Mouse (Mus musculus): Measurements from ENCODE around the gene Arid3a. TPM values are rescaled to one million over a fixed set of nuclear protein-coding genes. Genes with fewer than 3 reads are reported as not detected.

Arid3a gene
- polyA plus RNA-seq, 1 experiment: 27.6 TPM

DNA sequence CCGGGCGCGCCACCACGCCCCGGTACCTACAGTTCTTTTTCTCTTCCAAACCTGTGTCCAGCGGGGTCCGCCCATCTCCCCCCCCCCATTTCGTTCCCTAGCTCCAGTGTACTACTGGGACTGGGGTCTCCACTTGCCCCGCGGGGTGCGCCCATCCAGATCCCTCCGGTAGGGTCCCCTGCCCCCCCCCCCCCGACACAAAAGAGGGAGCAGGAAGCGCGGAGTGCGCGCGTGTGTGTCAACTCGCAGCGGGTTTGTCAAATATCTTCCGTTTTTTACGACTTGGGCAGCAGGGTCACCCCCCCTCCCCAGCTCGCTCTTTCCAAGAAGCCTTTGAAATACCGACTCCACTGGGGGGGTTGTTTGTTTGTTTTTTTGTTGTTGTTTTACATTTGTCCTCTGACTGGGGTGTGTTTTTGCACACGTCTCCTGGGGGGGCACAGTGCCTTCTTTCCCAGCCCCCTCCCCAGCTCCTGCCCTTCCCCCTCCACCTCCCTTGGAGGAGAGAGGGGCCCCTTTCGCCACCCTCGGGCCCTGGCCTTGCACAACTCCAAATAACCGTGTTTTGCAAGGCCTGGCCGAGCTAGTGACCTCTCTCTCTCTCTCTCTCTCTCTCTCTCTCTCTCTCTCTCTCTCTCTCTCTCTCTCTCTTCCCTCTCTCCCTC, 1.3 kb downstream of the Arid3a start:
- Histone ChIP-seq H3K27ac (ENCODE audit: control insufficient read depth, insufficient read depth, low read depth, low read length, poor library complexity) (peak overlapping the region; percentile 89), H3K4me3 (replicated peaks; ENCODE audit: control insufficient read depth, low read depth, low read length) (peak overlapping the region; percentile 82), H3K4me1 (ENCODE audit: control insufficient read depth, insufficient read depth, low read length) (peaks cover 1% of the 10 kb centered on the region)
- 1% methylated on average over 29 of the region's 29 CpGs for WGBS
- TF ChIP-seq CTCF (IDR thresholded peaks at IDR 0.05; ENCODE audit: control insufficient read depth, insufficient read depth, low read length): no peak
- TF ChIP-seq POLR2A (IDR thresholded peaks at IDR 0.05; ENCODE audit: borderline replicate concordance, control insufficient read depth, low read depth, low read length): 0 out of 2 replicates have a peak, but pooled peaks have one; percentile 7

DNA sequence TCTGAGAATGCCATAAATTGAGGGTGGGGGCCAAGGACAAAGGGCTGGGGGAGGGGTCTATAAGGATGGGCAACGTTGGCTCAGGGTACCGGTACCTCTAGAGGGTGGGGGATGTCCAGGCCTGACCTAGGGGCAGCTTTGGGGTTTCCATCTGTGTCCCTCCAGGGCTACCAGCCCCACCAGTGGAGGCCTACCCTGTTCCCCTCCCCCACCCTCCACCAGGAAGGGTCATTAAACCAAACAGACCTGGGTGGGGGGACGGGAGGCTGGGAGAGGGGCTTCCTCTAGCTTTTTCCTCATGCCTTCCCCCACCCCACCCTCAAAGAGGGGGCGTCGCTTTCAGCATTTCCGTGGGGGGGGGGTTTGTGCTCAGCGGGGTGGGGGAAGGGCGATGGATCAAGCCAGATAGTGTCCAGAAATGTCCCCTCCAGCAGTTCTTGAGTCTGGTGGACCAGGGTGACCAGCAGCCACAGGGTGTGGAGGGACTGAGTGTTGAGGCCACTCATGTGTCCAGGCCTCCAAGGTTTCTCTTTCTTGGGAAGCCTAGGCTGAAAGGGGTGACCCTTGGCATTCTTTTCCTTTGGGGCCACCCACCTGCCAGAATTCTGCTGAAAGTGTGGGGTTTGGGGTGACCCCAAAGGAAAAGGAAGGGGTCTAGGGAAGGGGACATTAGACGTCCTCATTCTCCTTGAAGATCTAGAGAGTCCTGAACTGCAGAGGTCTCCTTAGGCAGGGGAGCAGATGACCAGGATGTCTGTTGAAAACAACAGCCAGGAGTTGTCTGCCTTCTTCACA, 2.3 kb downstream of the Arid3a start:
- peaks cover 5% of the 10 kb centered on the region for H3K4me1 ChIP-seq (ENCODE audit: control insufficient read depth, insufficient read depth, low read length)
- 45% methylated on average over 9 of the region's 9 CpGs for WGBS
- no peak for TF ChIP-seq POLR2A (IDR thresholded peaks at IDR 0.05; ENCODE audit: borderline replicate concordance, control insufficient read depth, low read depth, low read length)
- no peak for TF ChIP-seq CTCF (IDR thresholded peaks at IDR 0.05; ENCODE audit: control insufficient read depth, insufficient read depth, low read length)

DNA sequence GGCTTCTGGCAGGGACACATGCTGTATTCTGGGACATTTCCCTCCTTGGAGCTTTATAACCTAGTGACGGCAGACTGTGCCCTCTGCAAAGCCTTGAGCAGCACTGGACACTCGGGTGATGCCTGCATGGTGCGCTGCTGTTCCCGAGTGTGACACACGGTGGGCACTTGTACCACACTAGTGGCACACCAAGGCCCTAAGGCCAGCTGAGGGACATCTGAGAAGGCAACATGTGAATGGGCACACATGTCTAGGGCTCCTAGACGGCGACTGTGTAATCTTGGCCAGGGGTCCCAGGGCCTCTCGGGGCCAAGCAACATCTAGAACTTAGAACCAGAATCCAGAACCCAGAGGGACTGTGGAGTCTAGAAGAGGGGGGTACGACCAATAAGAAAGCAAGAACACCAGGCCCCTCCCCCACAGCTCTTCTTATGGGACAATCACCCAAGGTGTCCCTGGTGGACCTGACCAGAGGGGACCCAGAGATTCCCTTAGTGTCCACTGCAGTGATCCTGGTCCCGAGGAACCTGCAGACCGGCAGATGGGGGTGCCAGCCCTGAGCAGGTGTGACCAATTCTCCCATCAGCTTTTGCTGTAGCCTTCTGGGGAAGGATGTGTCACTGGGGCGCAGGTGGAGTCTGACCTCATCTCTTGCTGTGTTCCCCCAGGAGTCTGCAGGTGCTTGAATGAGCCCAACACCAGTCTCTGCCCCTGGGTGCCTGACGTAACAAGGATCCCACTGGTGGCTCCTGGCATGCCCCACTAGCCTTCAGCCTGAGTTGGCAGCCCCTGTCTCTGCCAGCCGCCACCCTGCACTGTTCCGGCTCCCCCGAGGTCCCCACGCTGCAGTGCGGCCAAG, 3.4 kb downstream of the Arid3a start:
- Histone ChIP-seq H3K4me3 (replicated peaks; ENCODE audit: control insufficient read depth, low read depth, low read length) (no peak overlapping the region), H3K4me1 (ENCODE audit: control insufficient read depth, insufficient read depth, low read length) (peaks cover 6% of the 10 kb centered on the region), H3K27ac (ENCODE audit: control insufficient read depth, insufficient read depth, low read depth, low read length, poor library complexity) (no peak overlapping the region)
- no peak for TF ChIP-seq CTCF (IDR thresholded peaks at IDR 0.05; ENCODE audit: control insufficient read depth, insufficient read depth, low read length)
- no peak for TF ChIP-seq POLR2A (IDR thresholded peaks at IDR 0.05; ENCODE audit: borderline replicate concordance, control insufficient read depth, low read depth, low read length)
- WGBS: 81% methylated on average over 18 of the region's 18 CpGs

More for the DNA sequence above, 2.3 kb downstream of the Arid3a start:
- H3K4me3 ChIP-seq (replicated peaks; ENCODE audit: control insufficient read depth, low read depth, low read length): peak overlapping the region; percentile 64
- peak overlapping the region; percentile 89 for H3K27ac ChIP-seq (ENCODE audit: control insufficient read depth, insufficient read depth, low read depth, low read length, poor library complexity)

DNA sequence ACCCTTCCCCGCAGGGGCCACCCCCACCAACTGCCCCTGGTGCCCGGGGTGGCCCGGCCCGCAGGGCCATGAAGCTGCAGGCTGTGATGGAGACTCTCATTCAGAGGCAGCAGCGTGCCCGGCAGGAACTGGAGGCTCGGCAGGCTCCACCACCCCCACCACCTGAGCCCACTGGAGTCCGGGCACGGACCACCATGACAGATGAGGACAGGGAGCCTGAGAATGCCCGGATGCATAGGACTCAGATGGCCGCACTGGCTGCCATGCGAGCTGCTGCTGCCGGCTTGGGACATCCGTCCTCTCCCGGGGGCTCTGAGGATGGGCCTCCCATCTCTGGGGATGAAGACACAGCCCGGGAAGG, 4.0 kb downstream of the Arid3a start:
- H3K4me1 ChIP-seq (ENCODE audit: control insufficient read depth, insufficient read depth, low read length): peaks cover 6% of the 10 kb centered on the region
- H3K4me3 ChIP-seq (replicated peaks; ENCODE audit: control insufficient read depth, low read depth, low read length): no peak overlapping the region
- WGBS: 90% methylated on average over 16 of the region's 16 CpGs
- no peak overlapping the region for H3K27ac ChIP-seq (ENCODE audit: control insufficient read depth, insufficient read depth, low read depth, low read length, poor library complexity)
- TF ChIP-seq POLR2A (IDR thresholded peaks at IDR 0.05; ENCODE audit: borderline replicate concordance, control insufficient read depth, low read depth, low read length) (no peak), CTCF (IDR thresholded peaks at IDR 0.05; ENCODE audit: control insufficient read depth, insufficient read depth, low read length) (no peak)

DNA sequence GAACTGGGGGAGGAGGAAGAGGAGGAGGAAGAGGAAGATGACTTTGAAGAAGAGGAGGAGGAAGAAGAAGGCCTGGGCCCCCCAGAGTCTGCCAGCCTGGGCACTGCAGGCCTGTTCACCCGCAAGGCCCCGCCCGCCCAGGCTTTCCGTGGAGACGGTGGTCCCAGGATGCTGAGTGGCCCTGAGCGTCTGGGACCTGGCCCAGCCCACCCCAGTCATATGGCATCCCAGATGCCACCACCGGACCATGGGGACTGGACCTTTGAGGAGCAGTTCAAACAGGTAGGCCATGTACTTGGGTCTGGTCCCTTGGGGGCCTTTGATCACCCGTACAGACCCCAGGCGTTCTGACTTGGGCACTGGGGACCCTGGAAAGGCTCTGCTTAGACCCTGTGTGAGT, 5.0 kb downstream of the Arid3a start:
- Histone ChIP-seq H3K4me1 (ENCODE audit: control insufficient read depth, insufficient read depth, low read length) (peaks cover 11% of the 10 kb centered on the region), H3K27ac (ENCODE audit: control insufficient read depth, insufficient read depth, low read depth, low read length, poor library complexity) (peak overlapping the region; percentile 0; the same call in 1 of the 2 replicates), H3K4me3 (replicated peaks; ENCODE audit: control insufficient read depth, low read depth, low read length) (no peak overlapping the region)
- 79% methylated on average over 9 of the region's 9 CpGs for WGBS
- TF ChIP-seq CTCF (IDR thresholded peaks at IDR 0.05; ENCODE audit: control insufficient read depth, insufficient read depth, low read length) (no peak), POLR2A (IDR thresholded peaks at IDR 0.05; ENCODE audit: borderline replicate concordance, control insufficient read depth, low read depth, low read length) (no peak)

DNA sequence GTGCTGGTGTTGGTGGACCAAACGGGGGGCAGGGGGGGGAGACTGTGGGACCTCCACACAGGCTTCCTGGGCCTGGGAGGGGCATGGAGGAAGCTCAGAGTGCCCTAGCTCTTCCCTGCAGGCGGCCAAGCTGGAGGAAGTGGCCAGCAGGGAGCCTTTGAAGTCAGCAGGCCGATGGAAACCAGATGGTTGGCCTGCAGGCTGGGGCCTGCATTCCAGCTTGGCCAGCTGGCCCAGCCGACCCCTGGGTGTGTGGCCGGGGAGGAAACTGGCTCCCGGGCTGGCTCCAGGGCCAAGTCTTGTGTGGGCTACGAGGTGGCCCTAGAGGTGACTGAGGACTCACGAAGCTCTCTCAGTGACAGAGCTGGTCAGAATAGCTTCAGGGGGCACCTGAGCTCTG, 5.9 kb downstream of the Arid3a start:
- H3K4me1 ChIP-seq (ENCODE audit: control insufficient read depth, insufficient read depth, low read length): peaks cover 15% of the 10 kb centered on the region
- H3K27ac ChIP-seq (ENCODE audit: control insufficient read depth, insufficient read depth, low read depth, low read length, poor library complexity): no peak overlapping the region; the same call in 1 of the 2 replicates
- WGBS: 52% methylated on average over 8 of the region's 8 CpGs
- TF ChIP-seq CTCF (IDR thresholded peaks at IDR 0.05; ENCODE audit: control insufficient read depth, insufficient read depth, low read length) (no peak), POLR2A (IDR thresholded peaks at IDR 0.05; ENCODE audit: borderline replicate concordance, control insufficient read depth, low read depth, low read length) (no peak)
- H3K4me3 ChIP-seq (replicated peaks; ENCODE audit: control insufficient read depth, low read depth, low read length): no peak overlapping the region

DNA sequence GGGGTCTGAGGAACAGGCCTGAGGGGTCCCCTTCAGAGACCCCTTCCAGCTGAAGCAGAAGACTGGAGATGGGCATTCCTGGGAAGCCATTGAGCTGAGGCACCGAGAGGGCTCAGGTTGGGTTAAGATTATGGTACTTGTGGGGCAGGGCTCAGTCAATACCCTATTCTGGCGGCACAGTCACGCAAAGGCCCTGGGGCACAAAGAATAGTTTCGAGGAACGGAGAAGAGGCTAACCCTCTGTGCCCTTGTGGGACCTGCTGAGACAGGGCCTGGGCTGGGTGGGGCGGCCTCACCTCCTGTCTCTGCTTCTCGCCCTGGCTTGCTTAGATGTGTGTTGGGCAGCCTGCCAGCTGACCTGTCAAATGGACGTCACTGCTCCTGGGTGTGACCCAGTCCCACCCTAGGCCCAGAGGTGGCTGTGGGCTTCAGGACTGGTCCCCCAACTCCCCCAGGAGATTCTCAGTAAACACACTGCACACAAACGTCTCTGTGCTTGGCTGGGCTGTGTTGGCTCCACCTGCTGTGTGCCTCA, 6.4 kb downstream of the Arid3a start:
- Histone ChIP-seq H3K4me3 (replicated peaks; ENCODE audit: control insufficient read depth, low read depth, low read length) (no peak overlapping the region), H3K27ac (ENCODE audit: control insufficient read depth, insufficient read depth, low read depth, low read length, poor library complexity) (no peak overlapping the region; the same call in 1 of the 2 replicates), H3K4me1 (ENCODE audit: control insufficient read depth, insufficient read depth, low read length) (peaks cover 19% of the 10 kb centered on the region)
- WGBS: 78% methylated on average over 9 of the region's 9 CpGs
- TF ChIP-seq CTCF (IDR thresholded peaks at IDR 0.05; ENCODE audit: control insufficient read depth, insufficient read depth, low read length) (no peak), POLR2A (IDR thresholded peaks at IDR 0.05; ENCODE audit: borderline replicate concordance, control insufficient read depth, low read depth, low read length) (no peak)

Measured in bone marrow, adult 2 months (tissue).